Mouse (Mus musculus) kidney, adult 2 months (tissue): ENCODE measurements around the gene Cenpv.

Experiments
- CTCF ChIP-seq: fragments of 200-500 bp; conservative IDR thresholded peaks from 2 replicates; pipeline ENCODE4 v1.5.1; 2011; ENCODE audit warnings: low read depth, mild to moderate bottlenecking, control low read depth, low read length, moderate library complexity, mixed read lengths; ENCODE audit not compliant: insufficient read depth, insufficient read length
- POLR2A ChIP-seq: fragments of 200-500 bp; IDR thresholded peaks from one replicate; pipeline ENCODE4 v1.6.1; 2011; ENCODE audit warnings: low read depth, low read length, control low read depth

DNA sequence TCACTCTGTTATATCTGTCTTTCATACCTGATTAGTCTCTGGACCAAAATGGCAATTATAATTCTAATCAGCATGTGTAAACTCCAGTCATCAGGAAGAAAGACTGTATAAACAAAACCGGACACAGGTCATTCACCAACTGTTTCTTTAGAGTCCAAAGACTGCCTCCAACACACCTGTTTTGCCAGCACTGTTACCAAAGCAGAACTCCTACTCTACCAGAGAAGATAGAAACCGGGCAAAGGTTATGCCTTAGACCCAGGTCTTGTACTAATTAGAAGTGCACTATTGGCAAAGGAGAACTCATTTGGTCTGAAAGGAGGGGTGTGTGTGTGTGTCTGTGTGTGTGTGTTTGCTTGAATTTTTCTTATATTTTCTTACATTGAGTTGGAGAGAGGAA, 38.5 kb downstream of the Cenpv start:
- TF ChIP-seq CTCF, result no peak
- no peak for TF ChIP-seq POLR2A
